Mouse (Mus musculus): ENCODE measurements at regions not wholly inside any gene's neighbourhood (a gene's known extent, or its start where the extent isn't known, plus 50 kb on each side); places are given as distances from the start of the nearest gene placed in this dataset.

DNA sequence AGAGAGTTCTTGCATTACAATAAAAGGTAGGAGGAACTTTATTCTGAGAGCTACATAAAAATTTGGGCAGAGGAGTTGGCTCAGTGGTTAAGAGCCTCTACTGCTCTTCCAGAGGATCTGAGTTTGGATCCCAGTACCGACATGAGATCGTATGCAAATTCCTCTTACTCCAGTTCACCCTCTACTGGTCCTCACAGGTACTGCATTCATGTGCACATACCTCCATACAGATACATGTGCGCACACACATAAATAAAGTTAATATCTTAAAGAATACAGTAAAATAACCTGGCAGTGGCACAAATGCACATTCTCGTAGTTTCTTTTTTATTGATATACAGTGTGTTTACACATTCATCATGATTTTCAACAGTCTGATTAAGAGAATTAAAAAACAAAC is 232.4 kb downstream of the Vps13c start:
- DNase-seq (ENCODE audit: extremely low spot score): no peak

DNA sequence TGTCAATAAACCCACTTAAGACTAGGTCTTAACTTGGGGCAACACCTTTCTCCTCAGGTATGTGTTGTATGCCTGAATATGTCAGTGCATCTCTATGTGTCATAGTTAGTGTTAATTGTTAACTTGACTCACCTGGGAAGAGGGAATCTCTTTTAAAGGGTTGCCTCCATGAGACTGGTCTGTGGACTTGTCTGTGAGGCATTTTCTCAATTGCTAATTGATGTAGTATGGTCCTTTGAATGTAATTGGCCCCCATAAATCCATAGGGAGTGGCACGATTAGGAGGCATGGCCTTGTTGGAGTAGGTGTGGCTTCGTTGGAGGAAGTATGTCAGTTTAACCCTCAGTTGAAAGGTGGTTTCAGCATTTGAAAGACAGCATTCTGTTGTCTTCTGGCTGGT is 237.1 kb downstream of the Vps13c start:
- no peak for DNase-seq (ENCODE audit: extremely low spot score)

DNA sequence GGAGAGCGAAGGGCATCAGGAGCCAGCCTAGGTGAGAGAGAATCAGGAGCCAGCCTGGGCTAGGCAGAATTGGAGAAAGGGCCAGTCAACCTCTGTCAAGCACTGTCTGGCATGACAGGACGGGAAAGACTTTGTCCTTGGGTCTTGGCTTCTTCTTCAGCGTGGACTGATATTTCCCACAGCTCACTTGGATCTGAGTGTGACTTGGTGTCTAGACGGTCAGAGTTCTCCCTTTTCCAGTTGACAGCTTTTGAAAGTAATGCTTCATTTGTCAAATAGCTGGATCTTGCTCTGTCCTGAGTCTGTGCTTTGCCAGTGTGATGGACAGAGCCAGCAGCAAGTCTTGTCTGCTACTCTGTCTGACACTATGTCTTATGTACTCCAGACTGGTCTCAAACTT is 243.1 kb downstream of the Vps13c start:
- no peak for DNase-seq (ENCODE audit: extremely low spot score)

DNA sequence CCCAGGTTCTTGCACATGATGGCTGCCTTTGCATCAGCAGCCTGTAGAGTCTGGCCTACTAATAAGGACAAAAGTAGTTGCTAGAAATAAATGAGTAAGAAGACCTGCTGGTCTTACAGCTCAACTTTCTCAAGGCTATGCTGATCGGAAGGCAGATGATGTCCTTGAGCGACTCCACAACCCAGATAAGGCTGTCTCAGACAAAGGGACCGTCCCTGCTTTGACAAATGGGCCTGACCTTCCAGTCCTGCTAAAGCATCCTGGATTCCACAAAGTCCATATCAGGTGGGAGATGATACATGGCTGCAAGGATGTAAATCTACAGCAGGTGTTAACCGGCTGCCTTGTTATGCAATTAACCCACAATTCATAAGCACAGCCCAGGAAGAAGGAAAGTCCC is 244.8 kb downstream of the Vps13c start:
- DNase-seq (ENCODE audit: extremely low spot score): no peak

DNA sequence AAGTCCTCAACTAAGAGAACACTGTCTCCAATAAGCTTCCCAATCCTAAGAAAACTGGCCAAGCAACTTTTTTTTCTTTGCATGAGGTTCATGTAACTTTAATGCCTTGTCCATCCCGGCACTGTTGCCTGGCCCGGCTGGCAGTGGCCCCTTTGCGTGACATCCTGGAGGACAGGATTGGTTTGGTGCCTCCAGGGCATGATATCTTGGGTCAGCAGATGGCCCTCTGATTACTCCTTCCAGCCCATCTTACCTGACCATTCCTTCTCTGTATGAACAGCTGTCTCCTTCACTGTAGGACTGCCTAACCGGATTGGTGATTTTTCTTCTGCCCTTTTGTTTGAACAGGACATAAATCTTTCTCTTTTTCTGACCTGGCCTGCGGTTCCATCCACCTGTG is 254.4 kb downstream of the Vps13c start:
- no peak for DNase-seq (ENCODE audit: extremely low spot score)

DNA sequence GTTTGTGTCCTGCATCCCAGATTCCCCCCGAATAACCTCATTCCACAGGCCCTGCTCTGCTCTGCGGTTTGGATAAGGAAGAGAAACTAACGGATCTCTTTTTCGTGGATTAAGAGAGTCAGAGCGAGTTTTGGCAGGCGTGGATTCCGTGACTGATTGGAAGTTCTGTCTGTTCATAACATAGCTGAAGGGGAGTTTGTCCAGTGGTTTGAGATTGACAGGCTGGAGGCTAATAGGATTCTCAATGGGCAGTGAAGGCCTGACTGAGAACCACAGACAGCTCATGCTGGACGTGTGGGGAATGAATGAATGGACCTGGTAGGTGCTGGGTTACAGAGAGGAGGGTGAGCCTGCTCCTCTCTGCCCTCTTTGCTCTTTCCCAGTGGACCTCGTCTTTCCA is 269.6 kb downstream of the Vps13c start:
- no peak for DNase-seq (ENCODE audit: extremely low spot score)

DNA sequence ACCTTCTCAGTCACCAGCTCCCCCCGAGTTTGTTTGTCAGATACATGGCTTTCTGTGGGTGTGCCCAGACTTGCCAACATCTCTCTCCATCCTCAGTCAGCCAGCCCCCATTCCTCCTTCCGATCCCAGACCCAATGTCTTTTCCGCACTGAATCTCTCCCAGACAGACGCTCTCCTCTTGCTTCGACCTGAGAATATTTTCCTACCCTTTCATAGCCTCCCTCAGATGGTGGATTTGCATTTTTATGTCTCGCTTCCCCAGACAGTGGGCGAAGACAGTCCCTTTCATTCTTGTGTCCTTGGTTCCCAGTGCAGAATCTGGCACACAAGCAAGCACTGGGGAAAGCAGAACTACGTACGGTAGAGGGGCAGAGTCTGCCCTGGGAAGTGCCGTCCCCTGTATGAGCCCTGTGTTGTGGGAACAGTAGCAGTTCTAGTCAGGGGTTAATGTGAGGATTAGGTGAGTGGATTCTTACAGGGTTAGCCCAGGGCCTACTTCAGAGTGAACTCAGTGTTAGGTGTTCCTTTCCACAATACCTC is 275.0 kb downstream of the Vps13c start:
- DNase-seq (ENCODE audit: extremely low spot score): no peak

DNA sequence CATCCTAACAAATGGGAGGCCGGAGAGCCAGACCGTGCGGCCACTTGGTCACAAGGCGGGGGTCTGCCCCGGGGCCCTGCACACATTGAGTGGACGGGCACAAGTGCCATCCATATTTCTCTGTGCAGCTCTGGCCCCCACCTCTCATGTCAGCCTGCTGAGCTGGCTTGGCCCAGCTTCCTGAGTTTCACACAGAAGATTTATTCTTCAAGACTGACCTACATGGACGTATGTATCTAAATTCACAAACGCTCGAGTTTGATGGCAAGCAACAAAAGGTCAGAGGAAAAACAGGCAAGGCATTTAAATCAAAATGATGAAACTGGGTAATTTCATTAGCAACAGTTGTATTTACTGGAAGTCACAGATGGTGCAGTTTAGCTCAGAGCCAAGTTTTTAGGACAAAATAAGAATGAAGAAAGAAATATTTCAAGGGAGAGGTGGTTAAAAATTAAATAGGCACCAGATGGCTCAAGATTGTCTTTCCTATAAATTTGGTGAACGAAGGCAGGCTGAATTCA is 276.1 kb downstream of the Vps13c start:
- DNase-seq (ENCODE audit: extremely low spot score): no peak

DNA sequence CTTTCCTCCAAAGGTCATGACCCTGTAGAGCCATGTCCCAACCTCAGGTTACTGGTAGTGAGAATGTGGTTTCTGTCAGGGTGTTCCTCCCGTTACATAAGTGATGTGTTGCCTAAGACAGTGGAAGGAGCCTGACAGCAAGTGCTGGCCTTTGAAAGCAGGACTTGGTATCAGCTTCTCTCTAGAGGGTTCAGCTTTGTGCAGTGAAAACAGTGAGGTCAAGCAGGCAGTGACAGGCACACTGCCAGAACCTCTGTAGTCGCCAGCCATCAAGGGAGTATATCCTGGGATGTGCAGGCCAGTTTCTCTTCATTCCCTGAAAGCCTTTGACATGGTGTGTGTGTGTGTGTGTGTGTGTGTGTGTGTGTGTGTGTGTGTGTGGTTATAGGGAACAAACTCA is 278.1 kb downstream of the Vps13c start:
- DNase-seq (ENCODE audit: extremely low spot score): no peak

DNA sequence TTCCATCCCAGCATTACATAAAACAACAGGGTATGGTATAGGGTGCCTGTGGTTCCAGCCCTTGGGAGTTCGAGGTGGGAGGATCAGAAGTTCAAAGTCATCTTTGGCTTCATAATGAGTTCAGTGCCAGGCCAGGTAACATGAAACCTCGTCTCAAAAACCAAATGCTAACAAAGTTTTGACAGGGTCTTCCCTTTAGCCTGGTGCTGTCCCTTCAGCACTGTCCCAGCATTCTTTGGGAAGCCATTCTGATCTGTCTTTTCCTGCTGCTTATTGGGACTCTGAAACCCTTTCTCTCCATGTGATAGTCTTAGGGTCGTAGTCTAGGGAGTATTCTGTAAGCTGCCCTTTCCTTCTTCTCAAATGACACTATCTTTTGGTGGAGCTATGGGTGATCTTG is 282.1 kb downstream of the Vps13c start:
- DNase-seq (ENCODE audit: extremely low spot score): no peak

DNA sequence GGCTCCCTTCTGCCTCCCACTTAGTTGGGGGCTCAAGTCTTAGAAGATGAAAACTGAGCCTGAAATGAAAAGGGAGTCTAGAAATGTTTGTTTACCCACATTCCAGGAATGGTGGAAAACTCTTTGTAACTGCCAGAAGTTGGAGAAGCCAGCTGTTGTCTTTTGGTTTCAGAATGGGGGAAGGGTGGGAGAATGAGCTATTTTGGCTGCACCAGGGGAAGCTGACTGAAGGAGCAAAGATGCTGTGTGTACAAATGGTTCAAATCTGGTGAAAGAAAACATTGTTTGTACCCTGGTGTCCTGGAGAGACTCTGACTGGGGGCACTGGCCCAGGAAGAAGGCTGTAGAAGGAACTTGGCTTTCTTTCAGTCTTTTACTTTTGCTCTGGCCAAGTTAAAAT is 291.1 kb downstream of the Vps13c start:
- no peak for DNase-seq (ENCODE audit: extremely low spot score)

DNA sequence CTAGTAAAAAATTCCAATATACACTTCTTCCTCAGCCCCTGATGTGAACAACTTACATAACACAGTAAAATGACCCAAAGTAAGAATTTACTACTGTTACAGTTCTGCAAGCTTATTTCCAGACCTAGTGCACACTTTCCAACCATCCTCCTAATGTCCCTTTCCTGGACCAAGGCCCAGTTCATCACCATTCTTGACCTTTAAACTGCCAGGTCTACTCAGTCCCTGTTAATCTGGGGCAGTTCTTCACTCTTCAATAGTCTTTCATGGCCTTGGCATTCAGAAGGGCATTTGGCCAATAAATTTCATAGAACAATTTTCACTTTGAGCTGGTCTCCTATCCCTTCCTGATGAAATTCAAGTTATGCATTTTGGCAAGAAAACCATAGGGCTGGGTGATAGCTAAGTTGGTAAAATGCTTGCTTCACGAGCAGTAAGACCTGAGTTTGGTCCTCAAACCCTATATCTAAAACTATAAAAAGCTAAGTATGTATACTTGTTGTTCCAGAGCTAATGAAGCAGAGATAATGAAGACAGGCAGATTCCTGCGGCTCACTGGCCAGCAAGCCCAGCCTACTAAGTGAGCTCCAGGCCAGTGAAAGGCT is 295.4 kb downstream of the Vps13c start:
- no peak for DNase-seq (ENCODE audit: extremely low spot score)

DNA sequence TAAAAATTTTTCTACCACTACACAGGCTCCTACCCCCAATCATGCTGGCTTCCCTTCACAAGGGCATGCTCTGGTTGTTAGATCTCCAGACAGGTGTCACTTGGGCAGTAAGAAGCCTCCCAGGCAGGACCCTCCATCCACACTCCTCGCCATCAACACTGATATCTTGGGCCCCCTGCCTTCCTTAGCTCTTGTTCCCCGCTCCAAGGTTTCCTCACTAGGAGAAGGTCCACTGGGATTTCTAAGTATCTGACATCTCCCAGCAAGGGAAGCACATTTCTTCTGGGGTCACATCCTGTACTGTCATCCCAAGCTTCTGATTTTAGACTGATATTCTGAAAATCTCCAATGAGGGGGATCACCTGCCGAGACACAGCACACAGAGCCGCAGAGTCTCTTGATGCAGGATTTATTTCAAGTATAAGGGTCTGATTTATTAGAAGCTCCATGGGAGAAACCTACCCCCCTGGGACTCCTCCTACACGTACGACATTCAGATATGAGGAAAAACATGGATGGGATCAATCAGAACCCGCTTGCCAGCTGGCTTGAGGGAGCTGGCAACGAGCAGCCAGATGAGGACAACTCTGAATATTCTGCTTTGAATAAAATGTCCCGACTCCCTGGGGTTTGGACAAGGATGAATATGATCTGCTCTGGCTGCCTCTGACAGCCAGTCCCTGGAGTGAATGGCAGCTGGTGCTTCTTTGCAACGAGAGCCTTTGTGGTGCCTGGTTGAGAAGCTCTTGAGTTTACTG is 322.8 kb downstream of the Vps13c start:
- DNase-seq (ENCODE audit: extremely low spot score): no peak

DNA sequence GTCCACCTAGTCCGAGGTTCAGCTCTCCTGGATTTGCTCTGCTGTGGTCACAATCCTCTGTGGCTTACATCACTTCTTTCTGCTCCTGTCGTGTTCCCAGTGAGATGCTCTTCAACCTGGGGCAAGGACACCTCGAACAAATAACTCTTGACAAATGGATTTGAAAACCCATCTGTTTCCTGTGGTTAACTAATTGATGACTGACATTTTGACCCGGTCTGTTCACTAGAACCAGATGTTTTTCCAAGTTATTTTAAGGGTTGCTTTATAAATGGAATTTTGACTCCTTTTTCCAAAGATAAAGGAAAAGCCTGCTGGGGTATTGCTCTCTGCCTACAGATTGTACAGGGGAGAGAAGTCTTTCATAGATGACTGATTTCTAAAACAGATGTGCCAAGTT is 326.4 kb downstream of the Vps13c start:
- no peak for DNase-seq (ENCODE audit: extremely low spot score)

DNA sequence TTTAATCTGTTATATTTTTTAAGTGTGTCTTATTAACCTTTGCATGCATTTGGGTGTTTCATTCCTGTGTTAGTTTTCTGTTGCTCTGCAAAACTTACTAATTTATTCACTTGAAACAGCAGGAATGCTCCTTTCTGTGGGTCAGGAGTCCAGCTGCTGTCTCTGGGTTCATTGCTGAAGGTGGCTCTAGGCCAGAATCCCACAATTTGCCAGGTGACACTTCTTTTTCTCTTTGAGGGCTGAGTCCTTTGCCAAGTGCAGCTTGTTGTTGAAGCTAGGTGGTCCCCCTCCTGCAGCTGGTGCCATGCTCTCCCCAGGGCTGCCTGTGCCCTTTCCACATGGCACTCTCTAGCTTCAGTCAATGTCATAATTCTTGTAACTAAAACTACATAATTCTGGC is 348.7 kb downstream of the Vps13c start:
- DNase-seq (ENCODE audit: extremely low spot score): no peak

DNA sequence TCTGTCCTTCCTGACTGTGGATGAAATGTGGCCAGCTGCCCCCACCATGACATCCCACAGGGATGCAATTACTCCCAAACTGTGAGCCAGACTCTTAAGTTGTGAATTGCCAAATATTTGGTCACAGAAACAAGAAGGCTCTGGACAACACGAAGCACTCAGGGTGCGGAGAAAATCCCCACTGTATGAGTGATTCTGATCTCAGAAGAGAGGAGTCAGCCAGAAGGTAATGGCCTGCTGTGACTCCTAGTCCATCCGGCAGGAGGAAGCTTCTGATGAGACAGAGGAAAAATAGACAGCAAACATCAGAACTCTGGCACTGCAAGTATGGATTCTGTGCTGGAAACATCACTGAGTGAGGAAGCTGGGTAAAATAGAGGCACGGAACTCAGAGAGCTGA is 359.6 kb downstream of the Vps13c start:
- DNase-seq (ENCODE audit: extremely low spot score): no peak

DNA sequence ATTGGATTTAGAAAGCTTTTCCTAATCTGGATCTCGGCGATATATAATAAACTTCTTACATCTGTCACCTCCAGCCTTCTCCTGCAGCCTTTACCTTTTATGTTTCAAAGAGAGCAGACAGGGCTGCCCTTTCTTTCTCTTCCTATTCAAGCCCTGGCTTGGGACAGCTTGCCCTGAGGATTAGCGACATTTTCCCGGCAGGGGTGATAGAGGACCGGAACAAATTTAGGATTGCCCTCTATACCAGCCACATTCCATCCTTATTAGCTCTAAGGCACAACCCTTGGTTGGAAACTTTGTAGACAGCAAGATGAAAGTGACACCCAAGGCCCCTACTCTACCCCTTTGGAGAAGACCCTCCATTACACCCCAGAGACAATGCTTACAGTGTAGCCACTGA is 360.8 kb downstream of the Vps13c start:
- DNase-seq (ENCODE audit: extremely low spot score): peak; percentile 4

DNA sequence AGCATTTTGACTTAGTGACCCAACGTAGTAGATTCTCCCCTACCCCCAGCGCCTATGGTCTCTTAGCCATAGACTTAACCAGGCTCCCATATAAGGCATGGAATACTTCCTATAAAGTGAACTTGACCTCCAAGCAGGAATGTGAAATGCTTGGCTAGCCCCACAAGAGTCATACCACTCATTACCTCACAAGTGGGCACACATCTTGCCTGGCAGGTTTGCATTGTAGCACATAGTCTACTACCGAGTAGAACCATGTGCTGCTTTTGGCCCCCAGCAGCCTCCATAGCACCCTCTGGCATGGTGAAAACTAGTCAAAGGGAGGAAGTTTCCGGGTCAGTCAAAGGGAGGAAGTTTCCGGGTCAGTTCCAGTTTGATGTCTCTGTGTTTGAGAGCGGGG is 385.5 kb downstream of the Vps13c start:
- DNase-seq (ENCODE audit: extremely low spot score): no peak

DNA sequence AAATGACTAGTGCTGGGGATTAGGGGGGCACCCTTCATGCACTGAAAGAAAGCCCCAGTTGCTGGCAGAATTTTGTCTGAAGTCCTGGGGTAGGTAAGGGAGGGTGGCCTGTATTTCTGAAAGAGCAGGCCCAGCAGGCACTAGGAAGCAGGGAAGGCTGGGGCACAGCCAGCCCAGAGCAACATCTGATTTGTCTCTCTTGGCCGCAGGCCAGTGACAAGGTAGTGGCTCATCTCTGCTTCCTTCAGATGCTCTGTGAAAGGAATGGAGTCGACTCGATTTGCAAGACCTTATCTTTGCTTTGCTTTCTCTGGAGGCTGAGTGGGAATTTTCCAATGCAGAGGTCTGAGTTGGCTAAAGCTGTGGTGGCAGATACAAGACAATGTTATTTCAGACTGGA is 390.9 kb downstream of the Vps13c start:
- DNase-seq (ENCODE audit: extremely low spot score): no peak

DNA sequence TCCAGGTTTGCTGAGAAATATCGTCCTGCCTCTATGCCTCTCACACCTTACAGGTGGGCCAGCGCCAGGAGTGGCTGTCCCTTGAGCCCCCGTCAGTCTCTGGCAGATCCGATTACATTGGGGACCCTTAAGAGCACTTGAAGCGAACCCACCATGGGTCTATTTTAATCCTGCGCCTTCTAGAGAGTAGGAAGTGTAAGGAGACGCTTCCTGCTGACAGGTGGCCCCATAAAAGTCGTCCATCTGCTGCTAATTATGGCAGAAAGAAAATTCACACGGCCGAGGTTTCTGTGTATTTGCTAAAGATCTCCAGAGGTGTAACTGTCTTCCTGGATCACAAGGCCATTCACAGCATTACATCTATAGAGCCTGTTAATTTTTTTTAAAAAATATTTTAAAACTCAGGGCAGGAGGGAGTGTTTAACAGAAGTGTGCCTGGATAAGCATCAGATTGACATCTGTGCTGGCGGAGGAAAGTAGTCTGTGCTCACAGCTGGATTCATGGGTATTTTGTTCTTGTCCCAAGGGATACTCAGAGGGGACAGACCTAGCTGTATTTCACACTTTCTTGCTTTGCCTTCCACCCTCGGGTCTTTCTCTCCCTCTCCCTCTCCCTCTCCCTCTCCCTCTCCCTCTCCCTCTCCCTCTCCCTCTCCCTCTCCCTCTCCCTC is 394.9 kb downstream of the Vps13c start:
- DNase-seq (ENCODE audit: extremely low spot score): no peak

DNA sequence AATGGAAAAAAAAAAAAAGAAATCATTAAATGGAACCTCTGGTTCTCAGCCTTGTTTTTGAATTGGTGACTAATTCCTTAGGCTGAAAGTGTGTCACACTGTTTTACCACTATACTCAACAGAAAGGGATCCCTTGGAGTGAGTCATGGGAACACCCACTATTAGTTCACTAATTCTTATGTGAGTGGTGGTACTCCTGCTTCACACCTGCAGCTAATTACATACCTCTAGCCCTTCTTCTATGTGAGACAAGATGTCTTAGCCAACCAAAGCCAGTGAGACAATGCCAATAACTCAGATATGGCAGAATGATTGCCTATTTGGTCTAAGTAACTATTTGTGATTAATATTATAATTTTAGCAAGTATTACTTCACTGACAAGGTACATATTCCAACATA is 398.9 kb downstream of the Vps13c start:
- DNase-seq (ENCODE audit: extremely low spot score): no peak

DNA sequence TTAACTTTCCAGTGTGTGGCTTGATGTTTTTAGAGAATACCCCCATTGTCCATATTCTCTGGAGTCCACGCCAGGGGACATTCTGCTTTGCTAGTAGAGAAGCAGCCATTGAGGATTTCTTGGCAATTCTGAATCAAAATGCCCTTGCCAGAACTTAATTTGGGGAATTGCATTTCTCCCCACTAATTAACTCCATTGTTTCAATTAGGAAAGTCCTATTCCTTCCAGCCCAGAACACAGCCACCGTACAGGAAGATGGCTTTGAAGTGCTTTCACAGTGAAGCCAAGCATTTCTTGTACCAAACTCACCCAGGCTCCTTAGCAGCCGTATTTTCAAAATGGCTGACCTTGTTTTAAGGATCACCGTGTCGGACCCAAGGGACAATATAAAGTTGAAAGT is 399.4 kb downstream of the Vps13c start:
- no peak for DNase-seq (ENCODE audit: extremely low spot score)

DNA sequence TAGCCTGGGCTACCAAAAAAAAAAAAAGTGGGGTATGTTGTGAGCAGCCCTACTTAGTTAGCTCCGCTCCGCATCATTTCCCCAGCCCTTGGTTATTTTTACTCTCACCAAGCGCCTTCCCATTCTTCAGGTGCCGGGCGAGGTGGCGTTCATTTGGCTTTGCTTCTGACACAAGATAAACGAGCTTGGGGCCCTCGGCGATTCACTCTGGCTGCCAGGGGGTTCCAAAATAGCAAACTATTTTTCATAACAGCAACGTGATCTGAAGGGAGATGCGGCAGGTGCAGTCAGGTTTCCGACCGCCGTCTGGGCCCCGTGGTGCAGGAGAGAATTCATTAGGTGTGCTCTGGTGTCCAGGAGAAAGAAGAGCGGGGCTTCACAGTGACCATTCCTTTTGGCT is 403.6 kb upstream of the Rora start:
- DNase-seq (ENCODE audit: extremely low spot score): no peak

All from embryo, embryonic 9.5 days (tissue).